Mouse (Mus musculus) bone marrow, adult 2 months (tissue): ENCODE data around the gene Skp1a. TPM values are rescaled to one million over a fixed set of nuclear protein-coding genes. Genes with fewer than 3 reads are reported as not detected.

Experiments used
- H3K27ac ChIP-seq: fragments of 200-500 bp; 2 replicates; pipeline ENCODE4 v1.5.1; 2012; ENCODE audit warnings: low read depth, mild to moderate bottlenecking, control low read depth, inconsistent platforms, low read length; ENCODE audit not compliant: control insufficient read depth, poor library complexity, insufficient read depth
- H3K4me1 ChIP-seq: fragments of 200-500 bp; 2 replicates; pipeline ENCODE4 v1.6.1; 2011; ENCODE audit warnings: low read length; ENCODE audit not compliant: control insufficient read depth, insufficient read depth
- H3K4me3 ChIP-seq: fragments of 200-500 bp; replicated peaks from 2 replicates; pipeline ENCODE3; 2011; ENCODE audit warnings: mild to moderate bottlenecking, low read depth, low read length, control low read depth; ENCODE audit not compliant: control insufficient read depth
- CTCF ChIP-seq: fragments of 200-500 bp; IDR thresholded peaks from 2 replicates; pipeline ENCODE4 v1.5.1; 2011; ENCODE audit warnings: low read length, control low read depth; ENCODE audit not compliant: control insufficient read depth, insufficient read depth
- POLR2A ChIP-seq: fragments of 200-500 bp; IDR thresholded peaks from 2 replicates; pipeline ENCODE4 v1.6.1; 2011; ENCODE audit warnings: low read depth, mild to moderate bottlenecking, control low read depth, low read length, borderline replicate concordance; ENCODE audit not compliant: control insufficient read depth
- WGBS: fragments of 180-500 bp; shearing (Covaris S2); methylation state at CpG from one replicate; pipeline ENCODE4 v1.1.7; 2018; 5-methylcytosine and 5-hydroxymethylcytosine counted together
- polyA plus RNA-seq: library from polyadenylated mRNA; stranded (reverse); fragments of >200 nt; gene quantifications from 2 replicates; pipeline ENCODE4 v1.2.4, GENCODE M21; 2011; ENCODE audit warnings: low replicate concordance; ENCODE audit not compliant: missing spikeins, insufficient read depth, insufficient read length

The Skp1a gene
- polyA plus RNA-seq, 1 experiment = 171 TPM

DNA sequence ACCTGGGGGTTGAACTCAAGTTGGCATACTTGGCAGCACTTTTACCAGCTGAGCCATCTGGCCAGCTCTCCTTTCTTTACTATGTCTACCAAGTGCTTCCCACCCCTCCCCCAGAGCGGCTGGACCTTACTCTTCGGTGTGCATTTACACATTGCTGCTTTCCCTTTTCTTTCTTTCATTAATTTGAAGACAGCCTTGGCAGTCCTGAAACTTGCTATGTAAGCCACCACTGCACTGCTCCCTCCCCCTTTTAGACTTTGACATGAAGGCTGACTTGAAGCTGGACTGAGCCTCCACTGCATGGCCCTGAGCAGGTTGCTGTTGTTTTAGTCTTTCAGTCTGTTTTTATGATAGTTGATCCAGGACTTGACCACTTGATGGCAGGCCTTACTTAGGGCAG, 17.7 kb downstream of the Skp1a start:
- no peak for TF ChIP-seq POLR2A
- TF ChIP-seq CTCF = no peak
- H3K4me3 ChIP-seq = no peak overlapping the region
- H3K4me1 ChIP-seq = peaks cover 1% of the 10 kb centered on the region; the same call in 1 of the 2 replicates
- WGBS = 89% methylated on average over 2 of the region's 2 CpGs
- no peak overlapping the region for H3K27ac ChIP-seq

DNA sequence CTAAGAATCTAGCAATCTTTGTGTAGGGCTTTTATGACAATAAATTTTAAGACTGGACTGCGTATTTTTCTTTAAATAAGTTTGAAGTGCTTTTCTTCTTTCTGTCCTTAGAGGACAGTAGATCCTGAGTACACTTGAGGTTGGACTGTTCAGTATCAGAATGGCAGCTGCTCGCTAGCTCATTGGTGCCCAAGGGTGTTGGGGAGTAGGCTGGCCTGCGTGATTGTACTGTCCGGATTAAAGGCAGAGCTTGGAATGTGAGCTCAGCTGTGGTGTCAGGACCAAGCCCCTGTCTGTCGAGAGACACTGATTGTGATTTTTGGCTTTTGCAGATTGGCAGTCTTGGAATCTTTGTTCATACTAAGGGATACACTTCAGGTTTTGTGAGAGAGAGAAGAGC, 20.0 kb downstream of the Skp1a start:
- H3K4me3 ChIP-seq = no peak overlapping the region
- TF ChIP-seq CTCF = no peak
- no peak for TF ChIP-seq POLR2A
- H3K4me1 ChIP-seq = peaks cover 3% of the 10 kb centered on the region; the same call in 1 of the 2 replicates
- WGBS = 83% methylated on average over 5 of the region's 5 CpGs
- no peak overlapping the region for H3K27ac ChIP-seq

DNA sequence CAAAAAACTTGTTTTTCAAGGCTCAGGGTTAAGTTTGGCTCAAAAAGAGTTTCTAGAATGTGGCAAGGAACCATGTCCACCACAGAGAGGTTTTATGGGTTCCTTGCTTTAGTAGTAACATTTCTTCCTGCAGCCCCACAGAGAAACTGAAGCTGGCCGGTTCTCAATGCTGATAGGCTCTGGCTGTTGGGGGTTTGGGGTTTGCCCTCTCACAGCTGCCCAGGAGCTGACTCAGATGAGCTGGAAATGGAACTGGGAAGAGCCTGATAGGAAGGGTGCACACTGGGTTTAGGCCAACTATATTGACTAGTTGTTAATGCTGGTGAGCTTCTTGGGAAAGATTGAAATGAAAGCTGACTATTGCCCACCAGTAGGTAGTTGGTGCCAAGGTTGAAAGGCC, 20.9 kb downstream of the Skp1a start:
- no peak for TF ChIP-seq CTCF
- TF ChIP-seq POLR2A = no peak
- Histone ChIP-seq H3K27ac (0 out of 2 replicates have a peak overlapping the region, but pooled peaks have one; percentile 14), H3K4me3 (no peak overlapping the region), H3K4me1 (peaks cover 4% of the 10 kb centered on the region; the same call in 1 of the 2 replicates)
- 44% methylated on average over 1 of the region's 1 CpGs for WGBS

DNA sequence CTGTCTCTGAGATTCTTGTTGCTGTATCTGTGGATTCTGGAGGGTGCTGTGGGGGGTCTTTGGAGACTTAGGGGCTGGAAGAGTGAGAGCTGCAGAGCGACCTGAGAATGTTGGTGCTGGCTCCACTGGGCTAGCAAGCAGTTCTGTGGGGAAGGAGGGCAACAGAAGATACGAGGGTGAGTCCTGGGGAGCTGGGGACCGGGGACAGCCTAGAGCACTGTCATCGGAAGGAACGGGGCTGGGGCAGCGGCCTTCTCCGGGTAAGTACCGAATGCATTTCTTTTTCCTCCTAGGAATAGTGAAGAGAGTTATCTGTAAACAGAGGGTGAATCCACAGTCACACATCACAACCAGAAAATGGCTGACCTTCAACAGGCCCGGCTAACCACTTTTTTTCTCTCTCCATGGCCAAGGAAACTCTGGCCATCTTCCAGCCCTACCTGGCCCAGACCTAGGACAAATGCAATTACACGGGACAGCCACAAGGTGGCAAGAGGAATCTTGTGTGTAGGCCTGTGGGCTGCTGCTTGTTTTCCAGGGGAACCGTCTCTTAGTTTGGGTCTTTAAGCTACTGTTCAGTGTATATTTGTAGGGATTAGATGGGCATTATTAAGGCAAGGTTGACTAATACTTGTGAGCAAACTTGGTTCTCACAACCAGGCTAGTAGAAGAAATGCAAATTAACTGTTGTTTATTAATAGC, 22.0 kb downstream of the Skp1a start:
- H3K4me3 ChIP-seq = no peak overlapping the region
- TF ChIP-seq CTCF (peak; percentile 76), POLR2A (no peak)
- peaks cover 4% of the 10 kb centered on the region; the same call in 1 of the 2 replicates for H3K4me1 ChIP-seq
- WGBS = 64% methylated on average over 11 of the region's 11 CpGs
- H3K27ac ChIP-seq = no peak overlapping the region

DNA sequence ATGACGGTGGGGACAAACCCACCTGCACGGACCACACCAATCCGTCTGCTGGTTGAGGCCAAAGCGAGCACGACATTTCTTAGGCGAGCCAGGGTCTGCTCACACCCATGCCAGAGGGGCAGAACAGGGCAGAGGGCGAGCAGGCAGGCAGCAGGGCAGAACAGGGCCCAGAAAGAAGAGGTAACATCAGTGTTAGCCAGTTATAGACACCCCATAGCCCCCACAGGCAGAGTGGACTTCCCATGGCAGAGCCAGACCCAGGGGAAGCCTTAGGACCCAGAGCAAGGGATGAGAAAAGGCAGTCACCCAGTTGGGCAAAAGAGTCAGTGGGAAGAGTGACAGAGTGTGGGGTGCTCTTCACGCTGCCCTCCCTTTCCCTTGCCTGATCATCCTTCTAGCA, 23.3 kb downstream of the Skp1a start:
- no peak overlapping the region for H3K4me3 ChIP-seq
- TF ChIP-seq POLR2A (no peak), CTCF (no peak)
- WGBS = 72% methylated on average over 8 of the region's 8 CpGs
- no peak overlapping the region for H3K27ac ChIP-seq
- H3K4me1 ChIP-seq = peaks cover 4% of the 10 kb centered on the region; the same call in 1 of the 2 replicates

DNA sequence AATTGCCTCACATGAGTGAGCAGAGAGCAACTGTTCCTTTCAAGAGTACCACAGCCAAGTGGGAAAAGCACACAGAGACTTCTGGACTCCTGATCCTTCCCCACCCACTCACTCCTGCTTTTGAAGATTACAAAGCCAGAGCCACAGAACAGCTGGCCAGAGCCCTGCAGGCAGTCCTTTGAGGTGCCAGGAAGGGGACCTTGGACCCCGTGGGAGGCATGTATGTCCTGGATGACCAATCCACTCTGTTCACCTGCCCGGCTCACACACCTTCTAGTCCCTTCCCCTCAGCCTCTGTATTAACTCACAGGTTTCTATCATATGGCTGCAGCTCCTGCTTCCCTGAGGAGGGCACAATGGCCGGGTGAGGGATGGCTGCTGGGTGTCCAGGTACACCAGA, 25.6 kb downstream of the Skp1a start:
- no peak for TF ChIP-seq CTCF
- no peak for TF ChIP-seq POLR2A
- peaks cover 3% of the 10 kb centered on the region; the same call in 1 of the 2 replicates for H3K4me1 ChIP-seq
- no peak overlapping the region for H3K4me3 ChIP-seq
- WGBS = 75% methylated on average over 3 of the region's 3 CpGs
- H3K27ac ChIP-seq = no peak overlapping the region

DNA sequence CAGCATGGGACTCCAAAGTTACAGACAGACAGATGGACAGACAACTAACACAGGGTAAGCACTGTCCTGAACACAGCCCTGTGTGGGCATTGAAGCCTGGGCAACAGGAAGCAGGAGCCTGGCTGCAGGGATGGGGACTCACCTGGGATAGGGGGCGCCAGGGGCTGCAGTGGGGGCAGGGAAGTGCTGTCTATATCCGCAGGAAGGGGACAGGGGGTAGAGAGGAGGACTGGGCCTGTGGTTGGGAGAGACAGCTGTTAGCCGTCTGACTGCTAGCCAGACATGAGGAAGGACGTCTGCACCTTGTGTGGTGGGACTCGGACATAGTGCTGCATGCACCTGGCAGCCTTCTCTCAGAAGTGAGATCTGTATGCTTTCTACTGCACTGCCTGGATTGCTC, 26.9 kb downstream of the Skp1a start:
- H3K27ac ChIP-seq = no peak overlapping the region
- WGBS = 45% methylated on average over 5 of the region's 5 CpGs
- H3K4me3 ChIP-seq = no peak overlapping the region
- peaks cover 6% of the 10 kb centered on the region; the same call in 1 of the 2 replicates for H3K4me1 ChIP-seq
- TF ChIP-seq POLR2A (no peak), CTCF (no peak)

DNA sequence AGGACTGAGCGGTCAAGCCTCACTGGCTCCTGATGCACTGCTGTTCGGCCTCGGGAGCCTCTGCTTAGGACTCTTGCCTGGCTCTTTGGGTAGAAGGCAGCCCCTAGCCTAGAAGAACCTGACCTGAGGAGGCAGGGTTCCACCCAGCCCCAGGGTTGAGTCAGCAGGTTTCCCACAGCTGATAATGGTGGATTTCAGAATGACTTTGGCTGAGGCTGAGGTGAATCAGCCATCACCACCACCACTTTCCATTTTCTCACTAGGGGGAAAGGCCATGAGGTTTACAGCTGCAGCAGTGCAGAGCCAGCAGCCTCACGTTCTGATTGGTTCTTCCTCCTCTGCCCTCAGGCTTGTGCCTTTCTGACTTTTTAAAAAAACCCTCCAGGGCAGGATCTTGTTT, 29.1 kb downstream of the Skp1a start:
- no peak overlapping the region for H3K27ac ChIP-seq
- H3K4me3 ChIP-seq = no peak overlapping the region
- WGBS = 69% methylated on average over 4 of the region's 4 CpGs
- peaks cover 6% of the 10 kb centered on the region; the same call in 1 of the 2 replicates for H3K4me1 ChIP-seq
- TF ChIP-seq POLR2A (no peak), CTCF (no peak)
